Mouse (Mus musculus): ENCODE results near the gene Dusp27.

Gene Dusp27

DNA sequence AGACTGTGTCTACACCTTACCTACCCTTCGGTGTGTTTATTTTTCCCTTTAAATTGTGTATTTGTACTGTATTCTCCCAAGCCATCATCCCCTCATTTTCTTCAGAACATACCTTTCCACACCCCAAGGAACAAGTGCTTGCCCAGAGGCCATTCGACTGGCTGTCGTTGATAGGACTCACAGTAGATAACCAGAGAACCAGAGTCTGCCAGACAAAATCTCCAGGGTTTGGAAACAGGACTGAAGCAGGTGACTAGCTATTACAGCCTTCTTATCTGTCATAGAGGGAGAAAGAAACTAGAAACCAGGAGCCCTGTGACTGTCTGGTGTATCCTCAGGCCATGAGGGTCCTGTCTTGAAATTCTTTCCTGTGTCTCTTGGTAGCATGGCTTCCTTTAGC is 22.9 kb downstream of the Dusp27 start:
- DNase-seq (ENCODE audit: extremely low spot score, low read depth, low spot score): no peak

DNA sequence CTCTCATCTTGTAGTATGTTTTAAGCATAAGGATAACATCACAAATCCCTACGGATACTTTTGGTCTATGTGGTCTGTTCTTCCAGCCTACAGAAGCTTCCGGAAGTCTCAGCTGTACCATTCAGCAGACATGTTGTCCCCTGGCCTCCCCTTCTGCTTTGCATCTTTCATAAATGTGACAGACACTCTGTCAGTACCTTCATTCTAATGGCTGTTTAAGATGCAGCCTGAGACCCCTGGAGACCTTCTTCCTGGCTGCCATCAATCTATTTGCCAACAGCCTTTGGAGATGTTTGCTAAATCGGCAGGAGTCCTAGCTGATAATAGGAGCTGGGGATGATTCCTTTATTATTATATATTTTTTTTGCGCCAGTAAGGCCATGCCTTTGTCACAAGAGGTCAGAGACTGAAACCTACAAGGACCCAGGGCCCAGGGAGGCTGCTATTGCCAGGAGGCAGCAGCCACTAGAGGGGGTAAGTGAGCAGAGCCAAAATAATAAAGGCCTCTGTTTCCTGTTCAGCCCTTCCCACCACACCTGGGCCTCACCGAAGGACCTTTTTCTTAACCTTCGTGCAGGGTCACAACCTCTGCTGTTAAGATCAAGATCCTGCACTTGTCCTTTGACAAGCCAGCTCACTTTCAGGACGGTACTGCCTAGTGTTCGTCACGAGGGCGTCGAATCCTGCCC is 24.7 kb downstream of the Dusp27 start:
- peak; percentile 57 for DNase-seq (ENCODE audit: extremely low spot score, low read depth, low spot score)

DNA sequence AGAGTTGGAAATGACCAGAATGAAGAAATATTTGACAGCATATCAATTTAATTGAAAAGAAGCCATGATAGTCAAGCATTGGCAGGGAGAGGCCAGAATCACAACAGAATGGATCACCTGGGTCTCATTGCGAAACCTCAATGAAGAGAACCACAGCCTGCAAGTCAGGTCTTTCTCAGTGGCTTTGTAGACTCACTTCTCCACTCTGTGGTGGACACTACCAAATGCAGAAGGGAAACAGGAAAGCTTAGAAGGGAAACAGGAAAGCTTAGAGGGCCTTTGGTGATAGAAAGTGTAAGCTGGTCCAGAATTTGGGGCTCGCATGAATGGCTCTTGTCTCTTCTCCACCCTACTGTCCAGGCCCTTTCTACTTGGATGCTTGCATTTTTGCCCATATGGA is 29.6 kb downstream of the Dusp27 start:
- DNase-seq (ENCODE audit: extremely low spot score, low read depth, low spot score): no peak

DNA sequence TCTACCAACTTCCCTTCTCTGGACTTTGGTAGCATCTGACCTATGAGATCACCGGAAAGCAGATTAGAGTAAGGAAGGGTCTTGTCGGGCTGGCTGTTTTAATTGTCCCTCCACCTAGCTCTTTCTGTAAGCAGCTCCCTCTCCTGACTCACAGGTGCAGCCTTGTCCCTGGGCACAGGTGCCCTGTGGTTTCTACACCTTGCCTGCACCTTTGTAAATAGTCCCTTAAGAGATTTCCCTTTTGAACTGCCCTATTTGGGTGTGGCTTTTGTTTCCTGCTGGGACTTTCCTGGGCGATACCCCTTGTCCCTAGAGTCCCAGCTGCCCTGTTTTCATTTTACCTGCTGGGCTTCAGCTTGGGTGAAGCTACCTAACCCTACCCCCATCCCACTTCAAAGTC is 33.3 kb downstream of the Dusp27 start:
- no peak for DNase-seq (ENCODE audit: extremely low spot score, low read depth, low spot score)

DNA sequence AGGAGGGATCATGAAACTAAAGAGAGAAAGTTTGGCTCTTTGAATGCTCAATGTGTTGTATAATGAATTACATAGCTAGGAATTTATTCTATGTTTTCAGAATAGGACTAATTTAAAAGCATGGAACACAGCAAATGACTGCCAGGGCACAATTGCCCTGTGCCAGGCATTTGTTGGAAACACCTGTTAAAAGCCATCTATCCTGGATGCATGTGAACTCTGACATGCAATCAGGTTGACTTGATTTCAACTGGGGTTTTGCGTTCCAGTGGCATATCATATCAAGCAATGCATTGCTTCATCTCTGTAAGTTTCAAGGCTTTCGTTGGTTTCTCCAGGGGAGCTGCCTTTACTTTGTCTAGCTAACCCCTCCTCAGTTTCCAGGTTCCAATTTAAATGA is 37.4 kb downstream of the Dusp27 start:
- DNase-seq (ENCODE audit: extremely low spot score, low read depth, low spot score): no peak

DNA sequence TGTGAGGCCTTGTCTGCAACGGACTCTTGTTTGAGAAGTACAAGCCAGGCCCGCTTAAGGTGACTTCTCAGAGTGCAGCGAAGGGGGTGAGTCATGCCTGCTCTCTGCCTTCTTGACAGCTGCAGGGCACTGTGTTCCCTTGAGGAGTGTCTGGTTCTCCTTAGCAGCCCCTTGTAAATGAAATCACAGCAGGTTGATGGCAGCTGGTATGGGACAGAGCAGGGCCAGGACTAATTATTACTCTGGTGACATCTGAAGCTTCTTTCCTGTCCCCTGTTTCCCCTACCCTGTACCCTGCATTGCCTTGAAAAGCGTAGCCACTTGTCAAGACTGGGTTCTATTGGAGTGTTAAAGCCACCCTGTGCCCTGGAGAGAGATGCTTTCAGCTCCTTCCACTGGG is 38.0 kb downstream of the Dusp27 start:
- no peak for DNase-seq (ENCODE audit: extremely low spot score, low read depth, low spot score)

DNA sequence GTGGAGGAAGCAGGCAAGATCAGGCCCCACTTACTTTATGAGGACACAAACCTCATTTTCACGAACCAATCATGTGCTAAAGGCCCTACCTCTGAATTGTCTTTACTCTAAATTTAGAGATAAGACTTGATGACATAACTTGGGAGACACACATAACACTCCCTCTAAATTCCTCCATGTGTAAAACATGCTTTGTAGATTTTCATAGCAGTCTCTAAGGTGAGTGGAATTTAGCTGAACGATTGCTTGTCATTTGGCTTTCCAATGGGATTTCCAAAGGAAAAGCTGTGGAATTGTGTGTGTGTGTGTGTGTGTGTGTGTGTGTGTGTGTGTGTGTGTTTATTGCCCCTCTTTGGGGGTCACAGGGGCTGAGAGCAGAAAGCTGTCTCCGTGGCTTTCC is 38.4 kb downstream of the Dusp27 start:
- no peak for DNase-seq (ENCODE audit: extremely low spot score, low read depth, low spot score)

DNA sequence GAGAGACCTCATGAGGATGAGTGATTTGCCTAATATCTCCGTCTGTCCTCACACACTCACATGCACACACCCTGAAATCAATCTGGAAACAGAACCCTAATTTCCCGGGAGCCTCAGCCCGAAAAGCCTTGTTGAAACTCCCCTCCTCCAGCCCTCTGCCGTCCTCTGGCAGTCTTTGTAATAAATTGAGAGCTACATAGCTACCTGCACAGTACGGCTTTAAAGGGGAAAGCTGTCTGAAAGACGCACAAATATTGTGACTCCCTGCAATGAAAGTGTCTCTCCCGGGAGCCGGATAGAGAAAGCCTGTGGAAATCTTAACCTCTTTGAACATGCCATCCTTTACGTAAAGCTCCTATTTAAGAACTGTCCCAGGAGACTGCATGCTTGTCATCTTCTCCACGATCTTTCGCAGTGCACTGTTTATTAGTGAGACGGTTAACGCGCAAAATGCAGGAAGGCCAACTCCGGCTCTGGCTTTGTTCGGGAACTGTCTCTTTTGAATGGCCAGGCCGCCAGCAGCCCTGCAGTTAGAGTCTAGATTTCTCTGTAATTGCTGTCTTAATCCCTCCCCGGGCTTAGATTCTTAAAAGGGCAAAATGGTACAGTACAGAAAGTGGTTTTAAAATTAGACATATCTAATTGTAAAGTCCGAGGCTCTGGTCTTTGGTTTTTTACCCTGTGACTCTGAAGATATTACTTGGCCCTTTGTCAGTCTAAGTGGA is 39.1 kb downstream of the Dusp27 start:
- no peak for DNase-seq (ENCODE audit: extremely low spot score, low read depth, low spot score)

DNA sequence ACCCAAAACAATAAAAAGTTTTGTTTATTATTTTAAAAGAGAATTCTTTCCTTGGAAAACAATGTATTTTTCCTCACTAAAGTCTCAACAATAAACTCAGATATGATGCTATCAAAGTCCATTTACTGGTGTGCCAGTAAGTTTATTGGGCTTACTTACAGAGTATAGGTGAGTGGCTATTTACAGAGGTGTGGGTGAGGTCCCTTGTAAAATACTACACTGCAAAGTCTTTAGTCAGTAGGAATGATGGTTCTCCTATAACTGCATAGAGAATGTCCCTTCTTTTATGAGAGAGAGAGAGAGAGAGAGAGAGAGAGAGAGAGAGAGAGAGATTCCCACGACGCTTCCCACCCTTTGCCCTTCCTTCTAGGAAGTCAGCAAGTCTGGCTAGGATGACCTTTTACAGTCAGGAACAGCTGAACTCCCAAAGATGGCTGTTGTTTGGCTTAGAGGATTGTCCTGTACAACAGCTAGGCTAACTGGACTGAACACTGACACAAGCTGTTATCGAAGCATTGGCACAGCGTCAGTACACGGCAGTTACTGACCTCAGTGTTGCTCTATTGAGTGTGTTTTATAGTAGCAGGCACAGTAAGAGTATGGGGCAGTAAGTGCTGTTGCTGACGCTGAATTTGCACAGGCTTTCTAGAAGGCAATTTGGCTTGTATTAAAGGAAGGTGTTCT is 50.5 kb downstream of the Dusp27 start:
- DNase-seq (ENCODE audit: extremely low spot score, low read depth, low spot score): no peak

DNA sequence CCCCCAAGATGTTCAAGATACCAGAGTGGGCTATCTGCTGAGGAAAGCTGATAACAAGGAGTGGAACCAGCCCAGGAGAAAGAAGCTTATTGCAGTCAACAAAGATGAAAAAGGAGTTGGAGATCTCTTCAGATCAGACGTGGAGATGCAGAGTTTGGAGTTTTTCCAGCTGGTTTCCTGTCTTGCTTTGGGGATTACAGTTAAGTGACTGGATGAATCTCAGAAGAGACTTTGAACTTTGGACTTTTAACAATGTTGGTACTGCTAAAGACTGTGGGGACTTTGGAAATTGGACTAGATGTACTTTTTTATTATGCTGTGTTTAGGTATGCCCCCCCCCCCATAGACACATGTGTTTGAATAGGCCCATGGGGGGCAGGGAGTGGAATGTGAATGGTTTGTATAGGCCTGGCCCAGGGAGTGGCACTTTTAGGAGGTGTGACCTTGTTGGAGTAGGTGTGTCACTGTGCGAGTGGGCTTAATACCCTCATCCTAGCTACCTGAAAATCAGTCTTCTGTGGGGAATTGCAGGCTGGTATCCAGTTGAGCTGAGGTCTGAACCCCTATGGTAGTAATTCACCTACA is 59.8 kb downstream of the Dusp27 start:
- DNase-seq (ENCODE audit: extremely low spot score, low read depth, low spot score): no peak

DNA sequence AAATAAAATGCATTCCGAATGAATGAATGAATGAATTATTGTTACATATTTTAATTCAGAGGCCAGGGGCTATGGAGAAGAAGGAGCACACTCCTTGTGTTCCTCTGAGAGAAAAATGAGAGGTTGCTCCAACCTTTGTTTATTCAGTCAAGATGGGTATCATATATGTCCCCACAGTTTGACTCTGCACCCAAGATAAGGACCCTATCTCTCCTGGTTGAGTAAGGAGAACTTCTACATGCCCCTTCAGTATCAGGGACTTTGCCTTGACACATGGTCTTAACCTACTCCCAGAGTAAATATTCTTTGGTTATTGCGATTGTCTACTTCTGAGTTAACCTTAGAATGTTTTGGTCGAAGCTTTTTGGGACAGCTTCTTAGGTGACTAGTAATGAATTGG is 63.9 kb downstream of the Dusp27 start:
- DNase-seq (ENCODE audit: extremely low spot score, low read depth, low spot score): no peak

DNA sequence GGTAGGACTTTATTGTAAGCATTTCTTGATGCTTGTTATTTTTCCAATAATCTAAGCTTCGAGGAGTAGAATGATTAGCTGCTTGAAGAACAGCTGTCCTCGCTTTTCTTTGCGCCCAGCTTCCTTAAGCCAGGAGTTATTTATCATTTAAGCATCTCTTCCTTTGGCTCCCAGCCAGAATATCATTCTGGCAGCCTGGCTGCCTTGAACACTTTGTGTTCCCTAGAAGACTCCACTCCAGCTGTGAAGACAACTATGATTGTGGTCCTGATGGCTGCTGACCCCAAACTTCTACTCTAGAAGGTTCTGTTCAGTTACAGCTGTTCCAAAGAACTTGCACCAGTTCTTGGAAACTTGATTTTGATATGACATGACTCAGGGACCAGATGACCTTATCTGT is 66.2 kb downstream of the Dusp27 start:
- DNase-seq (ENCODE audit: extremely low spot score, low read depth, low spot score): no peak

DNA sequence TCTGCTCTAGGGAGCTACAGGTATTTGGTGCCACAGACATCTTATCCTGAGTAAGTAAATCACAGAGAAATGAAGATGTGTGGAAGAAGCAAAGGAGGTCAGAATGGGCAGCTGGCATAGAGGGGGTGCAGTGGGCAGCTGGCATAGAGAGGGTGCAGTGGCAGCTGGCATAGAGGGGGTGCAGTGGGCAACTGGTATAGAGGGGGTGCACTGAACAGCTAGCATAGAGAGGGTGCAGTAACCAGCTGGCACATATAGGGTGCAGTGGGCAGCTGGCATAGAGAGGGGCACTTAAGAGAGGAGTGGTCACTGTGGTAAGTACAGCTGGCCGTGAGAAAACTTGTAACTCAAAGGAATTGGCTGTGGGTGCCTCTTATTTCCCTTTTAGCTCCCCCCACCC is 67.3 kb downstream of the Dusp27 start:
- DNase-seq (ENCODE audit: extremely low spot score, low read depth, low spot score): no peak

DNA sequence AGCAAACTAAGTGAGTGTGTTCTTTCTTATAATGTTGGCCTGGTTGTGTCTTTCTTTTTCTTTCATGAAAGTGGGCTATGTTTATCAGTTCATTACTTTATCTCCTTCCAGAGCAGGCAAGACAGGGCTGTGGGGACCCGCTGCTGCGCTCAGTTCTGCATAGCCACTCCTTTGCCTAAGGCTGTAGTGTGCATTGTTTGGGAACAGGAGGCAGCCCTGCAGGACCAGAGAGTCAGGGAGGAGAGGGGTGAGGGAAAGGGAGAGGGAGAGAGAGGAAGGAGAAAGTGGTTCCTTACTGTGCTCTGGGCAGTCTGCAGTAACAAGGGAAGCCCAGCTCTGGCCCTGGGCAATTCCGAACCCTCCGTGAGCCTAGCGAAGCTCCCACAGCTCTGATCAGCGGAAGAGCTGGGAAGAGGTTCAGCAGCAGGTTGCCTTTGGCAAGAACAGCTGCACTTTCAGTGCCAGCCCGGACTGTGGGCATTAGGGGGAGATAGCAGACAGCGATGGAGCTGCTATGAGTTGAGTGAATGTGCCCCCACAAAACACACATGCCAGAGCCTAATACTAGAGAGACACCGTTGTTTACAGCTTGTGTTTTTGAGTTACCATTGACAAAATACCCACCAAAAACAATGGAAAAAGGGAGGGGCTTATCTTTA is 71.5 kb downstream of the Dusp27 start:
- DNase-seq (ENCODE audit: extremely low spot score, low read depth, low spot score): no peak

DNA sequence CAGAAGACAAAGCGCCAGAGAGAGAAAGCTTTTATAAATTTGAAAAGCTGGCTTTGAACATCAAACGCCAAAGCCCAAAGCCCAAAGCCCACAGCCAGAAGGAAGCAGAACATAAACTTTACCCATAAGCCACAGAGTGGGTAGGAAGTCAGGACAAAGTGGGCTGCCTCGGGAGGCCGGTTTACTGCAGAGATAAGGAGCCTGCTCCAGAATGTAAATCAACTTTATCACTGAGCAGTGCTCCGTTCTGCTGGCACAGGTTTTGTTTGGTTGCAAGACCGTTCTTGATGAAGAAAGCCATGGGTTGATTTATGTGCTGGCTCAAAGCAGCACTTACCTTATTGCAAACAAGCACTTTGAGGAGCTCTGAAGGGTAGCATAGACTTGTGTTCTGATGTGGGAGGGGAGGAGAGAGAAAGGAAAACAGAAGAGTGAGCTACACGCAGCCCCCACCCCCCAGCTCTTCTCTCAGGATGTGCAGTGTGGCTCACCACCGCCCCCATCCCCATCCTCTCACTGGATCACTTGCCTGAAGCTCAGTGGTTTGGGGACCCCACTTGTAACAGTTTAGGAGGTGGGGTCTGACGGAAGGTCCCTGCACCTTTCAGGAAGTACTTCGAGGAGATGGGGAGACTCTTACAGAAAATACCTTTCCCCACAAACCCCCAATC is 74.3 kb downstream of the Dusp27 start:
- no peak for DNase-seq (ENCODE audit: extremely low spot score, low read depth, low spot score)

DNA sequence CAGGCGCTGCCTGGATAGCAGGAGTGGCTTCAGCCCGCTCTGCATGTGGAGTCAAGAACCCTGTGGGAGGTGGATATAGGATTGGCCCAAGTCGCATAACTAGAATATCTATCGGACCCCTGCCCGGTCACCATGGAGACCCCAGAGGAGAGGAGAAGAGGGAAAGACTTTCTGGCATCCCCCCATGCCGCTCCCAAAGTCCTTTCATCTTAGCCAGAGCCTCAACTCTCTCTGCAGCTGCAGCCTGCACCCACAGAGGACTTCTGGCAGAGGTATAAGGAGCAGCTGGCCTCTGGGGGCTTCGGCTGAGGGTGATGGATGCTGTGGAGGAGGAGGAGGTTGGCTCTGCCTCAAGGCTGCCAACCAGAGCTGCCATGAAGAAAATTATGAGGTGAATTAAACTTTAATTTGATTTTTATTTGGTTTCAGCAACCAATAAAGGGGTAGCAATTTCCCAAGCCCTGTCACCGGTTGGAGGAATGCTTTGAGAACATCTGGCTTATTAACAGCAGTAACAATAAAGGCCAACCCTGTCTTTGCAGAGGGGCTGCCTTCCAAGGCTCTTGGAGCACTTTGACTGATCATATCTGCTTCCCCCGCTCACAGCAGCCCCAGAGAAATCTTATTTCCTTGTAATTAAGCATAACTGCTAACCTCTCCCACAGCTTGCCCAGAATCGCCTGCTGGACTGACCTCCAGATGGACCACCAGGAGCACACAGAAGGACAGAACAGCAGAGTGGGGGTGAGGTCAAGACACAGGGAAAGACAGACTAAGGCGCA is 78.5 kb downstream of the Dusp27 start:
- no peak for DNase-seq (ENCODE audit: extremely low spot score, low read depth, low spot score)

DNA sequence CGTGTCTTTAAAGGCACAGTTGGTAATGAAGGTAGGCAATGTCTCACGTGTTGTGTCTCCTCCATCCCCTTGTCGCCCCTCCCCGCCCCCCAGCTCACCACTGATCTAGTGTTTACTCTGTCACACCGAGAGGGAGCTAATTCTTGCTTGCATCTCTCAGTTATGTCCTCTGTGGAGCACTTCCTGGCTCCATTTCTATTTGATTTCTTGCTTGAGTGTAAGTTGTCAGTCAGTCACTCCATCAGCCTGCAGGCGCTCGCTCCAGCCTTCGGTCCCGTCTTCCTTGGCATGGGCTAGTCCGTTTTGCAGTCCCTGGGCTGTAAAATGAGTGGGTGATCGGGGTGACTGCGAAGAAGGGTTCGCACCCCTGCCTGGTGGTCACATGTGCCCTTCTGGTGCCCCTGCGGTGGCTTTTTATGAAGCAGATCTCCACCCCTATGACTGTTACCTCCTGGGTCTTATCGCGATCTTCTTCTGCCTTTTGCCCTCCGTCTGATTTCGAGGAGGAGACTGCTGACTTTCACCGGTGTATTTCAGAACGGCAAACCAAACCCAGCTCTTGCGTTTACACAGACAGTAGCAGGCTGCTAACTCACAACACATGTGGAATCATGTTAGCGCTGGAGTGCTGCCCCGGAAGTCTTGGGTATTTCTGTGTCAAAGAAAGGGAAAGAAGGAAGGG is 79.4 kb downstream of the Dusp27 start:
- DNase-seq (ENCODE audit: extremely low spot score, low read depth, low spot score): no peak
